1 mouse cellular context compared by ENCODE assay signal in the genomic region with DNA sequence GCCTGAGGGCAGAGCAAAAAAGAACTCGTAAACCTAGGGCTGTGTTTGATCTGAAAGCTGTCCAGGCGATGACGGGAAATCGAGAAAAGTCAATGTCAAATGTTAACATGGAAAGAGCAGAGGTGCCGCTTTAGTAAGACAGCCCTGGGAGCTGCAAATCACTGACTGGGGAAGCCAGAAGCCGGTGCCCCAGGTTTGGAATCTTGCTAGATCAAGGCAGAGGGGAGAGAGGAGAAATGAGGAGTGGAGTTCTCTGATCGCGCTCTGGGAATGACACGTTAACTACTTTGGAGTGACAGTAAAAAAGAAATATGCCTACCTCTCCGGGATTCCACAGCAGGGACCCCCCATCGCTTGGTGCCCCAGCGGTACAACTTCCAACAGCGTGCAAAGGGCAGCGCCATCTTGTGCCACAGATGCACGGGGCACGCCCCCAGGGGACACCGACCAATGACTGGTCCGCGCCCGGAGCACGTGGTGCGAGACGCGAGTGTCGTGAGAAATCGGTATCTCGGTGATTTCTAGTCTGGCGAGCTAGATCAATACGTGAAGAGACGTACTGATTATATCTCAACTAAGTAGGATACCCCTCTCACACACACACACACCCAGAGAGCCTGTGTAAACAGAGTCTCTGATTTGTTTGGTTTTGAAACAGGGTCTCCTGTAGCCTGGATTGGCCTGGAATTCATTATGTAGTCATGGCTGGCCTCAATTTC.
A peak's percentile ranks its signal among the peaks of the same experiment; 100 is the strongest.
TF ChIP-seq lines count a peak whose summit lies in the region.

Gene Spryd4, minus strand, starts transcription at position 418 of the 719 bp plus-strand sequence.

TF ChIP-seq in CH12.LX, 34 proteins besides CTCF, POLR2A, EP300 and RAD21 (continued from another document):
- TF ChIP-seq KAT2A (IDR thresholded peaks at IDR 0.05; ENCODE audit: insufficient replicate concordance, low read length): no peak
- no peak for TF ChIP-seq JUND (conservative IDR thresholded peaks at IDR 0.05; ENCODE audit: low read depth, low read length)
- no peak for TF ChIP-seq IRF4 (IDR thresholded peaks at IDR 0.05; ENCODE audit: low read depth, low read length)
- no peak for TF ChIP-seq UBTF (IDR thresholded peaks at IDR 0.05; ENCODE audit: low read depth, low read length)
- no peak for TF ChIP-seq RCOR1 (conservative IDR thresholded peaks at IDR 0.05; ENCODE audit: low read depth, low read length)
- TF ChIP-seq ZNF384 (IDR thresholded peaks at IDR 0.05; ENCODE audit: low read depth, low read length): no peak
- no peak for TF ChIP-seq NRF1 (IDR thresholded peaks at IDR 0.05; ENCODE audit: low read depth, low read length)
- TF ChIP-seq ETS1 (conservative IDR thresholded peaks at IDR 0.05; ENCODE audit: low read depth, low read length): no peak
- TF ChIP-seq GABPA (IDR thresholded peaks at IDR 0.05; ENCODE audit: insufficient replicate concordance, low read depth, low read length): no peak
- peak; percentile 88; the same call in 1 of the 2 replicates for TF ChIP-seq MXI1 (IDR thresholded peaks at IDR 0.05; ENCODE audit: low read depth, low read length)
- TF ChIP-seq TBP (conservative IDR thresholded peaks at IDR 0.05; ENCODE audit: low read depth, low read length): peak; percentile 95
- TF ChIP-seq MAX (IDR thresholded peaks at IDR 0.05; ENCODE audit: low read length): peak; percentile 99
- no peak for TF ChIP-seq CHD1 (IDR thresholded peaks at IDR 0.05; ENCODE audit: low read depth, low read length)
- TF ChIP-seq ZMIZ1 (IDR thresholded peaks at IDR 0.05; ENCODE audit: low read depth, low read length): 0 out of 2 replicates have a peak, but pooled peaks have one; percentile 21
- TF ChIP-seq PAX5 (IDR thresholded peaks at IDR 0.05; ENCODE audit: low read length): no peak
- peak; percentile 66; the same call in 1 of the 2 replicates for TF ChIP-seq MYC (IDR thresholded peaks at IDR 0.05; ENCODE audit: low read depth, low read length)
- no peak for TF ChIP-seq ZC3H11A (IDR thresholded peaks at IDR 0.05; ENCODE audit: low read depth, low read length)
- TF ChIP-seq E2F4 (IDR thresholded peaks at IDR 0.05; ENCODE audit: insufficient replicate concordance, low read depth, low read length): no peak
- peak; percentile 95 for TF ChIP-seq USF1 (IDR thresholded peaks at IDR 0.05; ENCODE audit: low read depth, low read length)
- TF ChIP-seq MAZ (IDR thresholded peaks at IDR 0.05; ENCODE audit: low read depth, low read length): no peak
- TF ChIP-seq HCFC1 (IDR thresholded peaks at IDR 0.05; ENCODE audit: low read depth, low read length): peak; percentile 67
